Mouse (Mus musculus) gastrocnemius, postnatal 25 days (tissue): ENCODE results near the gene Sirpa. TPM values are rescaled to one million over a fixed set of nuclear protein-coding genes. Genes with fewer than 3 reads are reported as not detected.
A peak's percentile ranks its signal among the peaks of the same experiment; 100 is the strongest.

ENCODE experiments used
- DNase-seq: peaks from one replicate; pipeline ENCODE4 v3.0.0; 2022
- total RNA-seq, 2 experiments: library from RNA; stranded (reverse); gene quantifications; 1 replicate in 1 of 2; 2 replicates in 1 of 2; pipeline ENCODE4 v1.2.3; 2021

Gene Sirpa
- total RNA-seq, 2 experiments from 2014 or later: 6.7 to 7.9 TPM

DNA sequence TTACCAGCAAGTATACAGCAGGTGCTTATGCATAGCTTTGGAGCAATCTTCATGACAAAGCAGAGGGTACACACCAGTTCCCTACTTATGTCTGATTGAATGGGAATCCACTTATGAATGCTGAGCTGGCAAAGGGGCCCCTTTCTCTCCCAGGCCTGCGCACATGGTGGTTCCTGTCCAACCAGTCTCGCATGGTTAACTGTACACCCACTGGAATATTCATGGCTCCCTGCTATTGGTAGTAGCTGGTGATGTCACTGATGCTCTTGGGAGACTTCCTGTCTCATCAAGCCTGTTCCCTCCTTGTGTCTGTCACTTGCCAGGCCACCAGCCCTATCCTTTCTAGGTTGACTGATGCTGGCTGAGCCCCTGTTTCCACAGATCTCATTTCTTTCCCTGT is 14.3 kb downstream of the Sirpa start:
- no peak for DNase-seq

DNA sequence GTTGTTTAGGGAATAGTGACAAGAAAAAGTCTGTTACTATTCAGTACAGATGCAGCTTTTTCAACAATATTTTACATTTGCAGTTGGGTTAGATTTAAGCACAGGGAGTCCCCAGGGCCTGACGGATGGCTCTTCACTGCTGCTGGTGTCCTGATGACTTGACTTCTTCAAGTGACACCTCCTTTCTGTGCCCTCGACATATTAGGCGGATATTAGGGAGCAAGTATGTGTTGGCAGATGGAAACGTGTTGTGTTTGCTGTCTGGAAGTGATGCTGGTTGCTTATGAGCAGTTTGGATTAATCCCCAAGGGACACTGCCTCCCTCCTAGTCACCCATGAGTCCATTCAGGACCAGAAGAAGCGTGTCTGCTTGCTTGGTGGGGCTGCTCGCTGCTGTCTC is 21.3 kb downstream of the Sirpa start:
- DNase-seq: no peak

DNA sequence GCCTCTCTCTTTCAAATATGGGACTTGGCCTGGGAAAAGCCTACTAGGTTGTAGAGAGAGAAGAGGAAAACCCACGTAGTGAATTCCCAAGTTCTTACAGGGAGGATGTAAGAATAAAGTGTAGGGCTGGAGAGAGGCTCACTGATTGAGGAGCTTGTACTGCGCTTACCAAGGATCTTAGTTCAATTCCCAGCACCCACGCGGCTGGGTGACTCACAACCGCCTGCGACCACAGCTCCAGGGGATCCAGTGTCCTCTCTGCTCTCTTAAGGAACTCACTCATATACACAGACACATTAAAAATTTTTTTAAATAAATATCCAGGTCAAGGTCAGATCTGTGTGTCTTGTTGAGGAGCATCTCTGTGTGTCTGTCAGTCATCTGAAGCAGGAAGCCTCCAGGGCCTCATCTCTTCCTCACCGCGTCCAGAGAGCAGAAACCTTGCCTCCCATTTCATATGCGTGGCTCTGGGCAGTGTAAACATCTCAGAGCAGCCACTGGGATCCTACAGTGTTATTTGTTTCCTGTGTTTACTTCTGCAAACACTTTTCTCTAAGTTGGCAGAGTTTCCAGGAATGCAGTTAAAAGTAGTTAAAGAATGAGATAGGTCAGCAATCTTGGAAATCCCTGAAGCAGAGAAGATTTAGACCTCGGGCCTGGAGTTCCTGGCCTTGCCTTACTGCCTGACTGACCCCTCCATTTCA is 22.0 kb downstream of the Sirpa start:
- DNase-seq: no peak

DNA sequence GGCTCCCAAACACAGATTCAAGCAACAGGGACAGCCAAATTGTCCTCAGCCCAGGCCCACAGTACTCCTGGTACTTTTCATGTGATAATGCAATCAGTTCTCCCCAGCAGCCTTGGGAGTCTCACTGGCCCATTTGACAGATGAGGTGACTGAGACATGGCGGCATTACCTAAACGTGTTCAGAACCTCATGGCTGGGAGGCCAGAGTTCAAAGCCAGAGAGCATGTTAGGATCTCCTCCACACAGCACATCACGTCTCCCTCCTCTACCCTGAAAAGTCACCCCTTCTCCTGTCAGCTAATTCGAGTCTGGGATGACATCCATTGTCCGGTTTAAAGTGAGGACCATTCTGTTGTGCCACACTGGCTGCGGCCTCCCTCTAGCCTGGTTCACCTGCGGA is 27.5 kb downstream of the Sirpa start:
- DNase-seq: no peak

DNA sequence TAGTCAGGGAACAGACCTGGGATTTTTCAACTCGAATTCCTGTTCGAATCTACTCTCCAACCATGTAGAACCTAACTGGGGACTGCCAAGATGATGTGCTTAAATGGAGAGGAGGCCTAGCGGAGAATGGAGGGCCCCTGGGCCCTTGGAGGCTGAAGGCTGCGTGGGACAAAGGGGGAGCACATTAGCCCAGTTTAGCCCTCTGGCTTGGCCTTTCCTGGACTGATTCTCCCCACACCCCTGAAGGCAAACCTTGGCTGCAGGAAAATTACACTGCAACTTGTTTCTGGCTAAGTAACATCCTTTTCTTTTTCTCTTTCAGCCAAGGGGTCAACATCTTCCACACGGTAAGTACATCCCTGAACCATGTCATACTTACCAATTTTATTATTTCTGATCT is 28.2 kb downstream of the Sirpa start:
- no peak for DNase-seq

DNA sequence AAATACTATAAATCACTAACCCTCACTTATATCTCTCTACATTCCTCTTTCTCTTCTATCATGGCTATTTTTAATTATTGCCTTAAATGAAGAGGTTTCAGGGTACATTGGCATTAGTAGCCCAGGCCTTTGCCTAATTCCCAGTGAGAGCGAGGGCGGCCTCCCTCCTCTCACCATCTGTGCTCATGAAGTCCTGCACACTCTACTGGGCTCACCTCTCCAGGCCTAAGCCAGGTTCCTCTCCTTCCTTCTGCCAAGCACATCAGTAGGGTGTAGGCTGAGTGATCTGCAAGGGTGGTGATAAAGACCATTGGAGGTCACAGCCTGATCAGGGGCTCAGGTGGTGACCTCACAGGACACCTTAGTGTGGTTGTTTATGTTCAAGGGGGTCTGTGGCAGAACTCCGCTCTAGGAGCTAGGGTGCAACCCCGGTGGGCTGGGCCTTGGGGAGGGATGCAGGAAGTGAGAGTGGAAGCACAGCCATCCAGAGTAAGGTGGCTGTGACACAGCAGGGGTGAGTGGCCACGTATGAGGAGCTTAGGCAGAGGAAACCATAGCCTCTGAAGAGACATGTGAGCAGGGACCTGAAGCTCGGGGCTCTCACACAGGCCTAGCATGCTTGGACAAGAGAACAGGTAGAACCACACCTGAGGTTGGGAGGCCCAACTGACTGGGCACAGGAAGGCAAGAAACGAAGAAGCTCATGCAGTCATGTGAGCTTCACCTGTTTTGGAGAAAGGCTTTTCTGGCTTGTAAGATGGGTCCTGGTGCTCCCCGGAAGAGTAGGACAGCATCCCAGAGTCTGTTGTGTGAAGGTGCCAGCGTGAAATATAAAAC is 29.2 kb downstream of the Sirpa start:
- no peak for DNase-seq

DNA sequence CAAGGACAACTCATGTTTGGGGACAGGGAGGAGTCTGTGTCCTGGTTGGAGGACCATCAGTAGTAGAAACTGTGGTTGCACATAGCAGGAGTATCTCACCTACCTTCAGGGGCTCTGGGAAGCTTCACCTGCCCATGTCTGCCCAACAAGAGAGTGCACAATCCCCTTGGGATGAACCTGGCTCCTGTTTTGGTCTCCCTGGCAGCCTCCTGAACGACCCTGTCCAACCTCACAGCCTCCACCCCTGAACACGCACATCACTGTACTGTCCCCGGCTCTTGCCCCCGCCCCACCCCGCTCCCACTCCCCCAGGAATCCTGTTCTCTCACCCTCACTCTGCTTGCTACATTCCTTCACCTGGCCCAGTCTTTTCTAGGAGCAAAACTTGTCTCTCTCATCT is 30.3 kb downstream of the Sirpa start:
- no peak for DNase-seq

DNA sequence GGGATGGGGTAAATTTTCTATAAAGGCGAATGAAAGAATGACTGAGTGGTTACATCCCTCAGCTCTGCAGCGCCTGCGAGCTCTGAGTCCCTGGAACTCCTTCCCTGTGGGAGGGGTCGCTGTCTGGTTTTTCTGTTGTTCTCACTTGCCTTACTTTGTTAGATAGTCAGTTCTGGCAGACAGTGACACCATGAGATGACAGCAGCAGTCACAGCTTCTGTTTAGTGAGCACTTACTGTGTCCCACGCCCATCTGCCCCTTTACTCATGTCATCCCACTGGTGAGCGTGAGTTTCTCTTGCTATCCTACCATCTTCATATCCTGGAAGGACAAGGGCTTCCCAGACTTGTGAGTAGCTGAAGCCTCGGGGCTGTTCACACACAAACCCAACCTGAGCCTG is 31.1 kb downstream of the Sirpa start:
- DNase-seq: no peak

DNA sequence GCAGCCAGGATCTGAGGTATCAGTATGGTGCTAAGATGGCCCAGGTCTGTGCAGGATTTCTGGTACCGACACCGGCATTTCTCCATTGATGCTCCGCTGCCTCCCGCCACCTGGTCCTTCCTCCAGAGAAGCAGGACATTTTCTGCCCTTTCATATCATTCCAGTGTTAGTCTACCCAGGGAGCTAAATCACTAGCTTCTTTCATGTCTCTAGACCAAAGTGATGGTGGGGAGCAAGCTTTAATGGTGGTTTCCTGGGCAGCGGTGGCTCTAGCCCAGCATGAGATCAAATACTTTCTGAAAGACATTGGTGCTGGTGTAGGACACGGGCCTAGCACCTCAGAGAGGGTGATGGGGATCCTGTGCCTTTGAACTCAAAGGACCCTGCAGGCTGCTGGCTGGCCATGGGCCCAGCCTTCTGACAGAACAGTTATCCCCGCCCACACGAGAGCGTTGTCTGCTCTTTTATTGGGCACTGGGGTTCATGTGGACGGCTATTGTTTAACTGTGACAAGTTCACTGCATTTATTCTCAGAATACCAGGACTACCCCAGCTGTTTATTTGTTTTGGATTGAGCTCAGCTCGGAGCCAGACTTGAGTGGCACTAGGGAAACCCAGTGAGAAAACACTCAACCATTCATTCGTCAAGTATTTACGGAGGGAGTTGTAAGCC is 31.7 kb downstream of the Sirpa start:
- DNase-seq: no peak

DNA sequence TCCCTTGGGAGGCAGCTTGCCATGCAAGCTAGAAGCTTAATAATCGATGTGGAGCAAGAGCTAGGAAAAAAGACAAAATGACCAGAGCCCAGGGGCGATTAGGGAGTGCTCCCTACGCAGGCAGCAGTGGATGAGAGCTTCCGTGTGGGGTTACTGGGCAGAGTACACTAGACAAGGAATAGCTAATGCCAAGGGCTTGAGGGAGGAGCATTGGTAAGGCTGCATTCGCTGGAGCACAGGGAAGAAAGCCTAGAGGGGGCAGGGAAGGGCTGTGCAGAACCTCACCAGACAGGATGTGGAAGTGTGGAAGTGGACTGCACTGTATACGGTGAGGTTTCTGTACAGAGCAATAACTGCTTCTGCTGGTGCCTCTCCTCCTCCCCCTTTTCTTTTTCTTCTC is 32.3 kb downstream of the Sirpa start:
- DNase-seq: no peak

DNA sequence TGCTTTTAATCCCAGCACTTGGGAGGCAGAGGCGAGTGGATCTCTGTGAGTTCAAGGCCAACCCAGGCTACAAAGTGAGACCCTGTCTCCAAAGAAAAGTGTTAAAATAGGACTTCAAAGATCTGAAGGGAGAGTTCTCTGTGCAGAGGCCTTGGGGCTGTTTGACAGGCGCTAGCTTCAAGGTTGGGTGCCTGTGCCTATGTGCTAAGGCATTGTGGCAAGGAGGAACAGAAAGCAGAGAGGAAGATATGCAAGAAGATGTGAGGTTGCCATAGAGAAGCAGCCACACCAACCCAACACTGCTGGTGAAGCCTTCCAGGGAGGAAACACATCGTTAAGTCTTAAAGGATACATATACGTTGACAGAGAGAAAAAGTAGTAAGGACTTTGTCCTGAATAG is 33.2 kb downstream of the Sirpa start:
- DNase-seq: no peak

DNA sequence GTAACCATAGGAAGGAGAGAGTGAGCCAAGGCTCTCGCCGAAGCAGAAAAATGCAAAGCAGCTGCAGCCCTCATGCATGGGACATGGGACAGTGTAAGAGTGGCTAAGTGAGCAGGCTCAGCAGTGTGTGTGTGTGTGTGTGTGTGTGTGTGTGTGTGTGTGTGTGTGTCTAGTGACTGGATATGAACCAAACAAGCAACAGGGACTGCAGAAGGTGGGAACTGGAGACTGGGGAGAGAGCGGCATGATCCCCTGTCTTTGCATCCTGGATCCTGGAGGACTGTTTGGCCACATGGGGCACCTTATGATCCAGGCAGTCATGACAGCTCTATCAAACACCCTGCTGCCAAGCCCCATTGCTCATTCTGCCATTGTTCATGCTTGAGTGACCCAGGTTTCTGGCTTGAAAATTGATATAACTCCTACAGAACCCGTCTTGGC is 34.0 kb downstream of the Sirpa start:
- no peak for DNase-seq

DNA sequence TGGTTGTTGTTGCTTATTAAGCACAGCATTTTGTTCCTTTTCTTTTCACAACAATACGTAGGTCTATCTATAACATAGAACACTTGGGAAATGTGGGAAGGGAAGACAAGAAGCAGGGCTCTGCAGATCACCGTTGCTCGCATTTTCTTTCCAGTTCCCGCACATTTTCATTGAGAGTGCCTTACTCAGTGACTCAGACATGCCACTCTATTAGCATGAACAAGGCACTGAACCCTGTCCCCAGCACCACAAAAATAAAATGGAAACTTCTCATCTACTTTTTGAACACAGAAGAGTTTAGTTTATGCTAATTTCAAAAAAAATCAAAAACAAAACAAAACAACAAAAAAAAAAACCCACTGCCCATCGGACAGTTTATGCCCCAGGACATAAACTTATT is 34.5 kb downstream of the Sirpa start:
- DNase-seq: no peak

DNA sequence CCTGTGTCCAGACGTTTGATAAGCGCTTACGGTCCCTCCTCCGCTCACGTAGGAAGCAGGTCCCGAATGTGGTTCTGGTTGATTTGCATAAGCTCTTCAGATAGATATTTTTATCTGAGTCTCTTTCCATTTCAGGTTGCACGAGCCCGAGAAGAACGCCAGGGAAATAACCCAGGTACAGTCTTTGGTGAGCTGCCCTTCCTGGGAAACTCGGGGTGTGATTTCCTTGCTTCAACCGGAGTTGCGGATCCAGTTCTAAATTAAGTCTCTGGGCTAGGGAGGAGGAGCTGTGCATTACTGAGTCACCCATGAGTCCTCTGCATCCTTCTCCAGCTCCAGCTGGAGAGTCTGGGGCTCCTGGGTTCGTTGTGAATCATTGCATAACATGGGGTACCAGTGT is 35.2 kb downstream of the Sirpa start:
- DNase-seq: no peak

DNA sequence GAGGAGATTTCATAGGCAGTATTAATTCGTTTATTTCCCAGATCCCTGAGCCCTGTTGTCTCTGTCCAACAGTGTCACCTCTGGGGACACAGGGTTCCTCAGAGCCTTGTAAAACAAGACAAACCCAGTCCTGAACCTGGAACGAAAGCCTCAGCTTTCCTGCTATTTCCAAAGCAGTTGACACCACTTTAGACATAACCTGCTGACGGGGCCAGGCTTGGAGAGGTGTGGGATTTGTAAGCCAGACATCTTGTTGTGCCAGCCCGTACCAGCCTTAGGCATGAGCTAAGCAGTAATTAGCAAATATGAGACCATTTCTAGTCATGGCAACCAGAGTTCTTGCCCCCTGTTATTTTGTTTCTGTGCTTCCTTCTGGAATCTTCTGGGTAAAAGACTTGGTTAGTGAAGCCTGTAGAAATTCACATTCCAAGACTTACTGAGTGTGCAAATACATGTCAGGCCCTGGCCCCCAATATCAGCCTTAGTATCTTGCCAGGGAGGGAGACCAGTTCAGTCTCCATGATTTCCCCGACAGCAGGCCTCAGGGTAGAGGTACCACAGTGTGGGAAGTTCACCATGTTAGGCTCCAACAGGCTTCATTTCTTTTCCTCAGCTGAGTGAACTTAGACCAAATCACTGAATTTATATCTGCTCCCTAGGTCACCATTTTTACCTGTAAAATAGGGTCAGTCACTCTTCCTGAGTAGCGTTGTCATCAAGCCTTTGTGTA is 36.0 kb downstream of the Sirpa start:
- no peak for DNase-seq

DNA sequence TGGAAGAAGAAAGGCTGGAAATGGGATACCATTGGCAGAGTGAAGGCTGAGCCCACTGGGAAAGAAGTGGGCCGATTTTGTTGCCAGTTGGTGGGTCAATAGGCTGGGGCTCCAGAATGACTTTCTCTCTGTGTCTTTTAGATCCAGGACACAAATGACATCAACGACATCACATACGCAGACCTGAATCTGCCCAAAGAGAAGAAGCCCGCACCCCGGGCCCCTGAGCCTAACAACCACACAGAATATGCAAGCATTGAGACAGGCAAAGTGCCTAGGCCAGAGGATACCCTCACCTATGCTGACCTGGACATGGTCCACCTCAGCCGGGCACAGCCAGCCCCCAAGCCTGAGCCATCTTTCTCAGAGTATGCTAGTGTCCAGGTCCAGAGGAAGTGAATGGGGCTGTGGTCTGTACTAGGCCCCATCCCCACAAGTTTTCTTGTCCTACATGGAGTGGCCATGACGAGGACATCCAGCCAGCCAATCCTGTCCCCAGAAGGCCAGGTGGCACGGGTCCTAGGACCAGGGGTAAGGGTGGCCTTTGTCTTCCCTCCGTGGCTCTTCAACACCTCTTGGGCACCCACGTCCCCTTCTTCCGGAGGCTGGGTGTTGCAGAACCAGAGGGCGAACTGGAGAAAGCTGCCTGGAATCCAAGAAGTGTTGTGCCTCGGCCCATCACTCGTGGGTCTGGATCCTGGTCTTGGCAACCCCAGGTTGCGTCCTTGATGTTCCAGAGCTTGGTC is 37.3 kb downstream of the Sirpa start:
- DNase-seq: no peak

DNA sequence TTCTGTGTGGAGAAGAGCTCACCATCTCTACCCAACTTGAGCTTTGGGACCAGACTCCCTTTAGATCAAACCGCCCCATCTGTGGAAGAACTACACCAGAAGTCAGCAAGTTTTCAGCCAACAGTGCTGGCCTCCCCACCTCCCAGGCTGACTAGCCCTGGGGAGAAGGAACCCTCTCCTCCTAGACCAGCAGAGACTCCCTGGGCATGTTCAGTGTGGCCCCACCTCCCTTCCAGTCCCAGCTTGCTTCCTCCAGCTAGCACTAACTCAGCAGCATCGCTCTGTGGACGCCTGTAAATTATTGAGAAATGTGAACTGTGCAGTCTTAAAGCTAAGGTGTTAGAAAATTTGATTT is 37.9 kb downstream of the Sirpa start:
- DNase-seq: no peak

DNA sequence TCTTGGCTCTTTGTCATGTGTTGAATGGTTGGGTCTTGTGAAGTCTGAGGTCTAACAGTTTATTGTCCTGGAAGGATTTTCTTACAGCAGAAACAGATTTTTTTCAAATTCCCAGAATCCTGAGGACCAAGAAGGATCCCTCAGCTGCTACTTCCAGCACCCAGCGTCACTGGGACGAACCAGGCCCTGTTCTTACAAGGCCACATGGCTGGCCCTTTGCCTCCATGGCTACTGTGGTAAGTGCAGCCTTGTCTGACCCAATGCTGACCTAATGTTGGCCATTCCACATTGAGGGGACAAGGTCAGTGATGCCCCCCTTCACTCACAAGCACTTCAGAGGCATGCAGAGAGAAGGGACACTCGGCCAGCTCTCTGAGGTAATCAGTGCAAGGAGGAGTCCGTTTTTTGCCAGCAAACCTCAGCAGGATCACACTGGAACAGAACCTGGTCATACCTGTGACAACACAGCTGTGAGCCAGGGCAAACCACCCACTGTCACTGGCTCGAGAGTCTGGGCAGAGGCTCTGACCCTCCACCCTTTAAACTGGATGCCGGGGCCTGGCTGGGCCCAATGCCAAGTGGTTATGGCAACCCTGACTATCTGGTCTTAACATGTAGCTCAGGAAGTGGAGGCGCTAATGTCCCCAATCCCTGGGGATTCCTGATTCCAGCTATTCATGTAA is 38.5 kb downstream of the Sirpa start:
- no peak for DNase-seq

DNA sequence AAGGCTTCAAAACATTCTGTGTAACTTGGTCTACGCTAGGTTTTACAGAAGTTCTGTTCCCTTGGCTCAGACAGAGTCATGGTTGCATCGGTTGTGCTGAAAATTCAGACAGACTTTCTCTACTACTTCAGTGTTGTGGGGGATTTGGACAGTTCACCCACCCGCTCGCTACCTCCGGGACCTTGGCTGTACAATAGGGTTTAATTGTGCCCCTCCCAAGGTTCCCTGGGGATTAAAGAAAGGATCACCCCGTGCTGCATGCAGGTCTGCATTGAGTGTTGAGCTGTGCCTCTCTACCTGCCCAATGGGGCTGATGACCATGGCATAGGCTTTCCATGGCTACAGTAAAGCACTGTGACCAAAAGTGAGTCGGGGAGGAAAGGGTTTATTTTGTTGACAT is 39.7 kb downstream of the Sirpa start:
- DNase-seq: no peak

DNA sequence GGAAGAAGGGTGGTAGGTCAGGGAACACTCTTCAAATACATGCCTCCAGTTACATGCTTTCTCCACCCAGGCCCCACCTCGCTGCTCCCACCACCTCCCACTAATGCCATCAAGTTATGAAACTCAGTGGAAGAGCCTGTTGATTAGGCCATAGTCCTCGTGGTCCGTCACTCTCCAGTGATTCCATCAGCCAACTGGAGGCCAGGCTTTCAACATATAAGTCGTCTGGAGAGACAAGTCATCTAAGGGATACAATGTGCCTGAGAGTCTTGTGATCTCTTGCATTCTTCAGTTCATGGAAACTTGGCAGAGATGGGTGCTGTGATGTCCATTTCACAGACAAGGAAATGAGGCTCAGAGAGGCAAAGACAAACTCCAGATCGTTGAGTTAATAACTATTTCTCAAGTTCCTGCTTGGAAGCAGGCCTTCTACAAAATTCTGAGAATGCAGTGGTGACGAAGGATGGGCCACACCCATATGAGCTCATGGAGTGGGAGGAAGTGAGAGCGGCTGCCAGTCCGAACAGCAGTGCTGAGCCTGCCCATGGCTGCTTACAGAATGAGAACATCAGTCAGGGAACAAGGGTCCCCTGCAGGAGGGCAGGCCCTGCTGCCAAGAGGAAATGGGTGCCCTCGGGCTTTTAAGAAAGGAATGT is 40.6 kb downstream of the Sirpa start:
- DNase-seq: peak; percentile 82

DNA sequence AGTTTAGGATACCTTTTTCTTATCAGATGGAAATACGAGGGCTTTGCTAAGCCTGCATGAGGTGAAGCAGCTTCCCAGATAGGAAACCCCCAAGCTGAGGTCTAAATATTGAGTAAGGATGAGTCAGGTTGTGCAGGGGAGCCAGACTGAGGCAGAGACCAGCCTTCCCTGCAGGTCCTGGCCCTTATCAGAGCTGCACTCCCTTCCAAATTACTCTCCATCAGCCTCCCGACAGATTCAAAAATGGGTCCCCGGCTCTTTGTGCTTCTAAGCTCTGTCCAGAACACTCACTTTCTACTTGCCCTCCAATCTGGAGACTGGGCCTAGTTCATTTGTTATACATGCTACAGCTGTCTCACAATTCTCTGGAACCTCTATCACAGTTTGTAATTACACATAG is 41.3 kb downstream of the Sirpa start:
- no peak for DNase-seq
